Mouse (Mus musculus): ENCODE measurements around the gene Mob3b. TPM values are rescaled to one million over a fixed set of nuclear protein-coding genes. Genes with fewer than 3 reads are reported as not detected.

Mob3b gene
- polyA plus RNA-seq, 1 experiment from 2014 or later: 14.7 TPM

GRCm38 (mm10) chr4:35120575-35120974 lies 36.7 kb downstream of the Mob3b start:
- ATAC-seq (ENCODE audit: low FRiP score, low TSS enrichment): no peak
- WGBS: 80% methylated on average over 8 of the region's 8 CpGs
- Histone ChIP-seq H3K27me3 (ENCODE audit: insufficient read depth, low read length) (no peaks in the 10 kb centered on the region), H3K9ac (replicated peaks; ENCODE audit: low read length) (no peak overlapping the region), H3K4me3 (ENCODE audit: low read length) (no peak overlapping the region), H3K4me1 (ENCODE audit: insufficient read depth, low read length) (peaks cover 41% of the 10 kb centered on the region), H3K36me3 (ENCODE audit: insufficient read depth, low read length) (no peaks in the 10 kb centered on the region), H3K4me2 (replicated peaks; ENCODE audit: low read depth, low read length) (no peak overlapping the region), H3K27ac (ENCODE audit: low read length) (no peak overlapping the region), H3K9me3 (ENCODE audit: low read length) (no peaks in the 10 kb centered on the region)

- Histone ChIP-seq H3K4me1 (ENCODE audit: insufficient read depth, low read length) (peaks cover 37% of the 10 kb centered on the region), H3K27me3 (ENCODE audit: insufficient read depth, low read length) (no peaks in the 10 kb centered on the region), H3K9ac (replicated peaks; ENCODE audit: low read length) (no peak overlapping the region), H3K36me3 (ENCODE audit: insufficient read depth, low read length) (no peaks in the 10 kb centered on the region), H3K9me3 (ENCODE audit: low read length) (no peaks in the 10 kb centered on the region), H3K27ac (ENCODE audit: low read length) (no peak overlapping the region), H3K4me2 (replicated peaks; ENCODE audit: low read depth, low read length) (no peak overlapping the region), H3K4me3 (ENCODE audit: low read length) (no peak overlapping the region)
- WGBS: 65% methylated on average over 4 of the region's 4 CpGs
- no peak for ATAC-seq (ENCODE audit: low FRiP score, low TSS enrichment)
Measured at GRCm38 (mm10) chr4:35120159-35120558, 37.1 kb downstream of the Mob3b start.

- ATAC-seq (ENCODE audit: low FRiP score, low TSS enrichment): no peak
- Histone ChIP-seq H3K27me3 (ENCODE audit: insufficient read depth, low read length) (no peaks in the 10 kb centered on the region), H3K36me3 (ENCODE audit: insufficient read depth, low read length) (no peaks in the 10 kb centered on the region), H3K9me3 (ENCODE audit: low read length) (no peaks in the 10 kb centered on the region), H3K4me3 (ENCODE audit: low read length) (no peak overlapping the region), H3K9ac (replicated peaks; ENCODE audit: low read length) (no peak overlapping the region), H3K4me2 (replicated peaks; ENCODE audit: low read depth, low read length) (no peak overlapping the region), H3K27ac (ENCODE audit: low read length) (no peak overlapping the region), H3K4me1 (ENCODE audit: insufficient read depth, low read length) (peaks cover 37% of the 10 kb centered on the region)
- WGBS: 78% methylated on average over 2 of the region's 2 CpGs
Measured at GRCm38 (mm10) chr4:35118851-35119250, 38.4 kb downstream of the Mob3b start.

GRCm38 (mm10) chr4:35117144-35117543 lies 40.1 kb downstream of the Mob3b start:
- 88% methylated on average over 3 of the region's 3 CpGs for WGBS
- Histone ChIP-seq H3K27me3 (ENCODE audit: insufficient read depth, low read length) (no peaks in the 10 kb centered on the region), H3K9me3 (ENCODE audit: low read length) (no peaks in the 10 kb centered on the region), H3K36me3 (ENCODE audit: insufficient read depth, low read length) (no peaks in the 10 kb centered on the region), H3K4me1 (ENCODE audit: insufficient read depth, low read length) (peaks cover 32% of the 10 kb centered on the region), H3K4me2 (replicated peaks; ENCODE audit: low read depth, low read length) (no peak overlapping the region), H3K27ac (ENCODE audit: low read length) (no peak overlapping the region), H3K4me3 (ENCODE audit: low read length) (no peak overlapping the region), H3K9ac (replicated peaks; ENCODE audit: low read length) (no peak overlapping the region)
- ATAC-seq (ENCODE audit: low FRiP score, low TSS enrichment): no peak

- H3K9me3 ChIP-seq (ENCODE audit: low read length): no peaks in the 10 kb centered on the region
- WGBS: 68% methylated on average over 6 of the region's 6 CpGs
- no peak overlapping the region for H3K9ac ChIP-seq (replicated peaks; ENCODE audit: low read length)
- ATAC-seq (ENCODE audit: low FRiP score, low TSS enrichment): no peak
- no peaks in the 10 kb centered on the region for H3K27me3 ChIP-seq (ENCODE audit: insufficient read depth, low read length)
- H3K27ac ChIP-seq (ENCODE audit: low read length): no peak overlapping the region
- no peaks in the 10 kb centered on the region for H3K36me3 ChIP-seq (ENCODE audit: insufficient read depth, low read length)
- no peak overlapping the region for H3K4me2 ChIP-seq (replicated peaks; ENCODE audit: low read depth, low read length)
- H3K4me3 ChIP-seq (ENCODE audit: low read length): no peak overlapping the region
- H3K4me1 ChIP-seq (ENCODE audit: insufficient read depth, low read length): peaks cover 21% of the 10 kb centered on the region
Measured at GRCm38 (mm10) chr4:35115933-35116332, 41.4 kb downstream of the Mob3b start.

GRCm38 (mm10) chr4:35114950-35115349 lies 42.3 kb downstream of the Mob3b start:
- Histone ChIP-seq H3K9me3 (ENCODE audit: low read length) (no peaks in the 10 kb centered on the region), H3K4me1 (ENCODE audit: insufficient read depth, low read length) (peaks cover 18% of the 10 kb centered on the region; the same call in 1 of the 2 replicates), H3K36me3 (ENCODE audit: insufficient read depth, low read length) (no peaks in the 10 kb centered on the region), H3K4me3 (ENCODE audit: low read length) (no peak overlapping the region), H3K9ac (replicated peaks; ENCODE audit: low read length) (no peak overlapping the region), H3K27me3 (ENCODE audit: insufficient read depth, low read length) (no peaks in the 10 kb centered on the region), H3K27ac (ENCODE audit: low read length) (no peak overlapping the region), H3K4me2 (replicated peaks; ENCODE audit: low read depth, low read length) (no peak overlapping the region)
- ATAC-seq (ENCODE audit: low FRiP score, low TSS enrichment): no peak
- WGBS: 80% methylated on average over 2 of the region's 2 CpGs

GRCm38 (mm10) chr4:35113516-35114248 lies 43.6 kb downstream of the Mob3b start:
- Histone ChIP-seq H3K36me3 (ENCODE audit: insufficient read depth, low read length) (no peaks in the 10 kb centered on the region), H3K9me3 (ENCODE audit: low read length) (no peaks in the 10 kb centered on the region), H3K27me3 (ENCODE audit: insufficient read depth, low read length) (no peaks in the 10 kb centered on the region), H3K4me3 (ENCODE audit: low read length) (no peak overlapping the region), H3K27ac (ENCODE audit: low read length) (no peak overlapping the region), H3K4me2 (replicated peaks; ENCODE audit: low read depth, low read length) (no peak overlapping the region), H3K4me1 (ENCODE audit: insufficient read depth, low read length) (peaks cover 18% of the 10 kb centered on the region; the same call in 1 of the 2 replicates), H3K9ac (replicated peaks; ENCODE audit: low read length) (no peak overlapping the region)
- peak; percentile 24; the same call in 1 of the 2 replicates for ATAC-seq (ENCODE audit: low FRiP score, low TSS enrichment)
- WGBS: 60% methylated on average over 13 of the region's 13 CpGs

GRCm38 (mm10) chr4:35112452-35112851 lies 44.8 kb downstream of the Mob3b start:
- Histone ChIP-seq H3K9me3 (ENCODE audit: low read length) (no peaks in the 10 kb centered on the region), H3K4me3 (ENCODE audit: low read length) (no peak overlapping the region), H3K36me3 (ENCODE audit: insufficient read depth, low read length) (no peaks in the 10 kb centered on the region), H3K27me3 (ENCODE audit: insufficient read depth, low read length) (no peaks in the 10 kb centered on the region), H3K9ac (replicated peaks; ENCODE audit: low read length) (no peak overlapping the region), H3K4me1 (ENCODE audit: insufficient read depth, low read length) (peaks cover 18% of the 10 kb centered on the region; the same call in 1 of the 2 replicates), H3K4me2 (replicated peaks; ENCODE audit: low read depth, low read length) (no peak overlapping the region), H3K27ac (ENCODE audit: low read length) (no peak overlapping the region)
- peak; percentile 51; the same call in 1 of the 2 replicates for ATAC-seq (ENCODE audit: low FRiP score, low TSS enrichment)
- WGBS: 74% methylated on average over 4 of the region's 4 CpGs

GRCm38 (mm10) chr4:35105115-35105773 lies 52.0 kb downstream of the Mob3b start:
- Histone ChIP-seq H3K27me3 (ENCODE audit: insufficient read depth, low read length) (no peaks in the 10 kb centered on the region), H3K36me3 (ENCODE audit: insufficient read depth, low read length) (no peaks in the 10 kb centered on the region), H3K27ac (ENCODE audit: low read length) (no peak overlapping the region), H3K9ac (replicated peaks; ENCODE audit: low read length) (no peak overlapping the region), H3K4me2 (replicated peaks; ENCODE audit: low read depth, low read length) (no peak overlapping the region), H3K9me3 (ENCODE audit: low read length) (no peaks in the 10 kb centered on the region), H3K4me1 (ENCODE audit: insufficient read depth, low read length) (peaks cover 7% of the 10 kb centered on the region; the same call in 1 of the 2 replicates), H3K4me3 (ENCODE audit: low read length) (no peak overlapping the region)
- 81% methylated on average over 14 of the region's 14 CpGs for WGBS
- no peak for ATAC-seq (ENCODE audit: low FRiP score, low TSS enrichment)

GRCm38 (mm10) chr4:35101201-35101600 lies 56.1 kb downstream of the Mob3b start:
- H3K27me3 ChIP-seq (ENCODE audit: insufficient read depth, low read length): no peaks in the 10 kb centered on the region
- WGBS: 21% methylated on average over 7 of the region's 7 CpGs
- peak; percentile 13; the same call in 1 of the 2 replicates for ATAC-seq (ENCODE audit: low FRiP score, low TSS enrichment)
- no peak overlapping the region for H3K4me3 ChIP-seq (ENCODE audit: low read length)
- H3K9me3 ChIP-seq (ENCODE audit: low read length): no peaks in the 10 kb centered on the region
- no peaks in the 10 kb centered on the region for H3K36me3 ChIP-seq (ENCODE audit: insufficient read depth, low read length)
- H3K4me2 ChIP-seq (replicated peaks; ENCODE audit: low read depth, low read length): no peak overlapping the region
- peaks cover 32% of the 10 kb centered on the region for H3K4me1 ChIP-seq (ENCODE audit: insufficient read depth, low read length)
- no peak overlapping the region for H3K27ac ChIP-seq (ENCODE audit: low read length)
- no peak overlapping the region for H3K9ac ChIP-seq (replicated peaks; ENCODE audit: low read length)
